Mouse (Mus musculus) G1E (cell line): ENCODE measurements around the gene Btnl1.

ENCODE experiments used
- CTCF ChIP-seq: IDR thresholded peaks from 2 replicates; pipeline ENCODE4 v1.5.1; 2012; ENCODE audit warnings: low read depth, low read length, inconsistent platforms, mixed read lengths
- GATA1 ChIP-seq: IDR thresholded peaks from 2 replicates; pipeline ENCODE4 v1.6.1; 2012; ENCODE audit warnings: borderline replicate concordance, low read length, inconsistent platforms, mixed read lengths
- GATA2 ChIP-seq: IDR thresholded peaks from 2 replicates; pipeline ENCODE4 v1.6.1; 2012; ENCODE audit warnings: low read depth, low read length, inconsistent platforms, borderline replicate concordance
- POLR2AphosphoS5 ChIP-seq: IDR thresholded peaks from 2 replicates; pipeline ENCODE4 v1.6.1; 2012; ENCODE audit warnings: low read depth, low read length, inconsistent platforms; ENCODE audit not compliant: insufficient replicate concordance

GRCm38 (mm10) chr17:34411117-34411516 lies 34.2 kb downstream of the Btnl1 start:
- TF ChIP-seq POLR2AphosphoS5 (no peak), CTCF (peak; percentile 44), GATA1 (no peak), GATA2 (no peak)
